Mouse (Mus musculus) heart, adult 2 months (tissue): ENCODE measurements around the gene Jmy. TPM values are rescaled to one million over a fixed set of nuclear protein-coding genes. Genes with fewer than 3 reads are reported as not detected.

Experiments
- DNase-seq, 2 experiments: peaks; one replicate each; pipeline ENCODE4 v3.0.0; 2021
- H3K27ac ChIP-seq: fragments of 200-600 bp; 2 replicates; pipeline ENCODE4 v1.8.1; 2022
- H3K27me3 ChIP-seq: fragments of 200-500 bp; 2 replicates; pipeline ENCODE4 v1.6.1; 2012; ENCODE audit warnings: mild to moderate bottlenecking, low read length, inconsistent platforms, mixed read lengths; ENCODE audit not compliant: control insufficient read depth, insufficient read depth
- H3K36me3 ChIP-seq: fragments of 200-500 bp; 2 replicates; pipeline ENCODE4 v1.6.1; 2012; ENCODE audit warnings: low read length, inconsistent platforms; ENCODE audit not compliant: control insufficient read depth, insufficient read depth
- H3K4me1 ChIP-seq: fragments of 200-500 bp; 2 replicates; pipeline ENCODE4 v1.6.1; 2011; ENCODE audit warnings: low read length; ENCODE audit not compliant: control insufficient read depth, insufficient read depth
- H3K4me3 ChIP-seq: fragments of 200-600 bp; 2 replicates; pipeline ENCODE4 v1.8.1; 2022
- H3K79me2 ChIP-seq: fragments of 200-500 bp; replicated peaks from 2 replicates; pipeline ENCODE4 v1.6.1; 2012; ENCODE audit warnings: mild to moderate bottlenecking, inconsistent platforms, low read length, moderate library complexity, mixed read lengths; ENCODE audit not compliant: control insufficient read depth, insufficient read depth
- H3K9ac ChIP-seq: fragments of 200-500 bp; 2 replicates; pipeline ENCODE4 v1.6.1; 2012; ENCODE audit warnings: low read depth, mild to moderate bottlenecking, control low read depth, inconsistent platforms, low read length, mixed read lengths
- CTCF ChIP-seq: fragments of 200-600 bp; IDR thresholded peaks from 2 replicates; pipeline ENCODE4 v1.8.1; 2022; ENCODE audit warnings: antibody characterized with exemption, mild to moderate bottlenecking, moderate library complexity
- EP300 ChIP-seq: fragments of 200-500 bp; IDR thresholded peaks from 2 replicates; pipeline ENCODE4 v1.6.1; 2011; ENCODE audit warnings: low read depth, low read length, control low read depth; ENCODE audit not compliant: insufficient read depth
- POLR2A ChIP-seq: fragments of 200-500 bp; IDR thresholded peaks from 2 replicates; pipeline ENCODE4 v1.6.1; 2011; ENCODE audit warnings: mild to moderate bottlenecking, low read depth, low read length, control low read depth; ENCODE audit not compliant: insufficient read depth
- WGBS: fragments of 180-500 bp; shearing (Covaris S2); methylation state at CpG from one replicate; pipeline ENCODE4 v1.1.7; 2018; 5-methylcytosine and 5-hydroxymethylcytosine counted together
- intact Hi-C: fragments of 180-260 bp; cut with DNase I; formaldehyde crosslinking; loops from one replicate; pipeline ENCODE4 v1.15.1; 2025
- polyA plus RNA-seq: library from polyadenylated mRNA; depleted of rRNA; stranded (reverse); fragments of >200 nt; gene quantifications from 2 replicates; pipeline ENCODE4 v1.2.3, GENCODE M21; 2012
- total RNA-seq, 2 experiments: library from RNA; stranded (reverse); gene quantifications; 2 replicates each; pipeline ENCODE4 v1.2.3; 2021

Gene Jmy
- total and polyA plus RNA-seq, 3 experiments, result 6.4 to 50.7 (median 41.0) TPM

- intact Hi-C loops, result no loop called here
- TF ChIP-seq POLR2A, result no peak
- no peak for TF ChIP-seq CTCF
- no peak for TF ChIP-seq EP300
- Histone ChIP-seq H3K9ac (no peak overlapping the region), H3K27me3 (no peaks in the 10 kb centered on the region), H3K36me3 (no peaks in the 10 kb centered on the region), H3K27ac (no peak overlapping the region), H3K4me1 (no peaks in the 10 kb centered on the region), H3K79me2 (no peaks in the 10 kb centered on the region), H3K4me3 (no peak overlapping the region)
- WGBS, result 60% methylated on average over 2 of the region's 2 CpGs
- no peak for DNase-seq
Measured at GRCm38 (mm10) chr13:93418292-93418691, 81.3 kb downstream of the Jmy start.

GRCm38 (mm10) chr13:93415055-93415454, 84.6 kb downstream of the Jmy start:
- Histone ChIP-seq H3K36me3 (no peaks in the 10 kb centered on the region), H3K27ac (no peak overlapping the region), H3K79me2 (no peaks in the 10 kb centered on the region), H3K27me3 (no peaks in the 10 kb centered on the region), H3K4me3 (no peak overlapping the region), H3K9ac (no peak overlapping the region), H3K4me1 (no peaks in the 10 kb centered on the region)
- TF ChIP-seq EP300, result no peak
- intact Hi-C loops, result no loop called here
- 73% methylated on average over 5 of the region's 5 CpGs for WGBS
- no peak for DNase-seq

GRCm38 (mm10) chr13:93410343-93410742, 89.3 kb downstream of the Jmy start:
- H3K27ac ChIP-seq, result no peak overlapping the region

GRCm38 (mm10) chr13:93406855-93407254, 92.8 kb downstream of the Jmy start:
- no peak for DNase-seq
- no peak for TF ChIP-seq CTCF
- TF ChIP-seq EP300, result no peak
- H3K9ac ChIP-seq, result no peak overlapping the region
- H3K4me1 ChIP-seq, result no peaks in the 10 kb centered on the region
- H3K27me3 ChIP-seq, result no peaks in the 10 kb centered on the region
- no peak overlapping the region for H3K4me3 ChIP-seq
- H3K36me3 ChIP-seq, result peaks cover 3% of the 10 kb centered on the region; the same call in 1 of the 2 replicates
- no peak overlapping the region for H3K27ac ChIP-seq
- no peaks in the 10 kb centered on the region for H3K79me2 ChIP-seq
- WGBS, result 73% methylated on average over 5 of the region's 5 CpGs
- intact Hi-C loops, result no loop called here

More at GRCm38 (mm10) chr13:93410343-93410742, 89.3 kb downstream of the Jmy start:
- no peak for TF ChIP-seq CTCF
- no peak for TF ChIP-seq POLR2A
- TF ChIP-seq EP300, result no peak
- WGBS, result 68% methylated on average over 4 of the region's 4 CpGs
- H3K27me3 ChIP-seq, result no peaks in the 10 kb centered on the region
- H3K9ac ChIP-seq, result no peak overlapping the region
- intact Hi-C loops, result no loop called here
- DNase-seq, result no peak
- H3K4me1 ChIP-seq, result no peaks in the 10 kb centered on the region
- H3K79me2 ChIP-seq, result no peaks in the 10 kb centered on the region
- H3K4me3 ChIP-seq, result no peak overlapping the region
- H3K36me3 ChIP-seq, result no peaks in the 10 kb centered on the region

- Histone ChIP-seq H3K9ac (no peak overlapping the region), H3K27me3 (no peaks in the 10 kb centered on the region), H3K36me3 (peaks cover 10% of the 10 kb centered on the region; the same call in 1 of the 2 replicates), H3K27ac (peak overlapping the region; percentile 89), H3K79me2 (no peaks in the 10 kb centered on the region), H3K4me1 (no peaks in the 10 kb centered on the region), H3K4me3 (no peak overlapping the region)
- WGBS, result 75% methylated on average over 7 of the region's 7 CpGs
- no peak for TF ChIP-seq POLR2A
- no peak for TF ChIP-seq EP300
- TF ChIP-seq CTCF, result no peak
- intact Hi-C loops, result loop anchor here (5.0 kb wide), 1 partner anchor 95 kb away; no protein-coding TSS in a partner anchor
- DNase-seq, result no peak
Measured at GRCm38 (mm10) chr13:93401947-93402346, 97.7 kb downstream of the Jmy start.

- H3K4me1 ChIP-seq, result no peaks in the 10 kb centered on the region
- H3K36me3 ChIP-seq, result peaks cover 10% of the 10 kb centered on the region; the same call in 1 of the 2 replicates
- WGBS, result 63% methylated on average over 5 of the region's 5 CpGs
- no peaks in the 10 kb centered on the region for H3K27me3 ChIP-seq
- no peaks in the 10 kb centered on the region for H3K79me2 ChIP-seq
- peak overlapping the region; percentile 89 for H3K27ac ChIP-seq
- H3K4me3 ChIP-seq, result no peak overlapping the region
- TF ChIP-seq EP300, result peak; percentile 77; the same call in 1 of the 2 replicates
- no peak for TF ChIP-seq POLR2A
- TF ChIP-seq CTCF, result no peak
- peak in 1 of 2 experiments; percentile 41 for DNase-seq
- intact Hi-C loops, result loop anchor here (5.0 kb wide), 1 partner anchor 92 kb away; no protein-coding TSS in a partner anchor
- H3K9ac ChIP-seq, result no peak overlapping the region
Measured at GRCm38 (mm10) chr13:93399710-93400216, 99.8 kb downstream of the Jmy start.
